Mouse (Mus musculus) mature B cell (primary cell): ENCODE results near the gene Zfp39.
"Not testable (repeated sequence)": the region's sequence is repeated elsewhere in the genome, so short reads cannot be mapped to it uniquely, and the experiment has no call there.

Experiments used
- in situ Hi-C: fragments of 300-500 bp; cut with MboI; formaldehyde crosslinking; loops from 2 replicates; pipeline ENCODE4 v1.14.3; 2019

Gene Zfp39

GRCm38 (mm10) chr11:58922420-58922819, 18.4 kb upstream of the Zfp39 start:
- in situ Hi-C loops: no loop called here

- in situ Hi-C loops: no loop called here
Measured at GRCm38 (mm10) chr11:58918759-58919158, 14.7 kb upstream of the Zfp39 start.

- in situ Hi-C loops: no loop called here
Measured at GRCm38 (mm10) chr11:58917745-58918366, 13.8 kb upstream of the Zfp39 start, which contains the start of gene Btnl10. Btnl10 (plus strand) TSS chr11:58917908.

- in situ Hi-C loops: no loop called here
Measured at GRCm38 (mm10) chr11:58916879-58917744, 13.1 kb upstream of the Zfp39 start.

GRCm38 (mm10) chr11:58914461-58915028, 10.5 kb upstream of the Zfp39 start:
- in situ Hi-C loops: no loop called here

- in situ Hi-C loops: no loop called here
Measured at GRCm38 (mm10) chr11:58913776-58914175, 9.8 kb upstream of the Zfp39 start.

GRCm38 (mm10) chr11:58904838-58905237, 813 bp upstream of the Zfp39 start:
- in situ Hi-C loops: no loop called here

GRCm38 (mm10) chr11:58904410-58904718, 339 bp upstream of the Zfp39 start:
- in situ Hi-C loops: no loop called here

GRCm38 (mm10) chr11:58901080-58901479, 2.9 kb downstream of the Zfp39 start:
- in situ Hi-C loops: no loop called here

GRCm38 (mm10) chr11:58897485-58897884, 6.5 kb downstream of the Zfp39 start:
- in situ Hi-C loops: no loop called here

GRCm38 (mm10) chr11:58894456-58894855, 9.6 kb downstream of the Zfp39 start:
- in situ Hi-C loops: no loop called here

GRCm38 (mm10) chr11:58890511-58890910, 13.5 kb downstream of the Zfp39 start:
- in situ Hi-C loops: no loop called here

- in situ Hi-C loops: no loop called here
Measured at GRCm38 (mm10) chr11:58883756-58884155, 20.3 kb downstream of the Zfp39 start.

- in situ Hi-C loops: no loop called here
Measured at GRCm38 (mm10) chr11:58870961-58871360, 33.1 kb downstream of the Zfp39 start.

GRCm38 (mm10) chr11:58867954-58868330, 36.1 kb downstream of the Zfp39 start:
- in situ Hi-C loops: no loop called here

- in situ Hi-C loops: no loop called here
Measured at GRCm38 (mm10) chr11:58867039-58867953, 36.7 kb downstream of the Zfp39 start, which contains the start of gene 2810021J22Rik. 2810021J22Rik (plus strand) TSS chr11:58867216.

- in situ Hi-C loops: no loop called here
Measured at GRCm38 (mm10) chr11:58860744-58861143, 43.3 kb downstream of the Zfp39 start.

- in situ Hi-C loops: no loop called here
Measured at GRCm38 (mm10) chr11:58849731-58850130, 54.3 kb downstream of the Zfp39 start.

- in situ Hi-C loops: no loop called here
Measured at GRCm38 (mm10) chr11:58847636-58848035, 56.4 kb downstream of the Zfp39 start.

GRCm38 (mm10) chr11:58846919-58847461, 57.0 kb downstream of the Zfp39 start, which contains the start of gene Gm12258:
Gm12258 (plus strand) TSS chr11:58847158.
- in situ Hi-C loops: no loop called here

GRCm38 (mm10) chr11:58838951-58839350, 65.1 kb downstream of the Zfp39 start, which contains the start of gene Olfr311:
Olfr311 (plus strand) TSS chr11:58839251.
- in situ Hi-C loops: not testable (repeated sequence)
